Mouse (Mus musculus): ENCODE data around the gene Mtch1.
"Not testable (repeated sequence)": the region's sequence is repeated elsewhere in the genome, so short reads cannot be mapped to it uniquely, and the experiment has no call there.

Mtch1 gene

GRCm38 (mm10) chr17:29332186-29332685 is 15.5 kb downstream of the Mtch1 start:
- no peak for DNase-seq

DNA sequence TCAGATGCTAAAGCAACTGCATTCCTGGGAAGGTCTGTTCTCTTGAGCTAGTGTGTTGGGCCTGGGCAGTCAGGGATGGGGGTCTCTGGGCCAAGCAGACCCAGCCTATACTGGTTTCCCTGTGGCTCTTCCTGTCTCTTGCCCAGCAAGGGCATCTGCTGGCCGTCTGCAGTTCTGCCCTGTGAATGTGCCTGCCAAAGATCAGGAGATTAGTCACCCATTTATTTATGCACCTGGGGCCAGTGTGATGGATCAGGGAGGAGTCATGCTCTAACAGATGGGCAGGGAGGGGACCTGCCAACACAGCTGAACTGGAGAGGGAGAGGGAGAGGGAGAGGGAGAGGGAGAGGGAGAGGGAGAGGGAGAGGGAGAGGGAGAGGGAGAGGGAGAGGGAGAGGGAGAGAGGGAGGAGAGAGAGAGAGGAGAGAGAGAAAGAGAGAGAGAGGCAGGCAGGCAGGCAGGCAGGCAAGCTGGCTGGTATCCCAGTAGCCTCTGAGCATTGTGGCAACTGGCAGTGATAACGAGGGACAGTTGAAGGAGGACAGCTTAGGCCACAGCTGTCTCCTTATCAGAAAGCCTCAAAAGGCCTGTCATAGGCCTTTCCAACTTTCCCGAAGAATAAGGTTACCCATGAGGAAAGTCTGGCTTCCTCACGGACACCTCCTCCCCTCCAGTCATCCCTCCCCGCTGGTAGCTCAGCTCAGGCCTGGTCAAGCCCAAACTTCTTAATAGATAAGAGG is 16.9 kb downstream of the Mtch1 start:
- no peak for DNase-seq

GRCm38 (mm10) chr17:29330221-29330620 is 17.5 kb downstream of the Mtch1 start:
- no peak for DNase-seq

DNA sequence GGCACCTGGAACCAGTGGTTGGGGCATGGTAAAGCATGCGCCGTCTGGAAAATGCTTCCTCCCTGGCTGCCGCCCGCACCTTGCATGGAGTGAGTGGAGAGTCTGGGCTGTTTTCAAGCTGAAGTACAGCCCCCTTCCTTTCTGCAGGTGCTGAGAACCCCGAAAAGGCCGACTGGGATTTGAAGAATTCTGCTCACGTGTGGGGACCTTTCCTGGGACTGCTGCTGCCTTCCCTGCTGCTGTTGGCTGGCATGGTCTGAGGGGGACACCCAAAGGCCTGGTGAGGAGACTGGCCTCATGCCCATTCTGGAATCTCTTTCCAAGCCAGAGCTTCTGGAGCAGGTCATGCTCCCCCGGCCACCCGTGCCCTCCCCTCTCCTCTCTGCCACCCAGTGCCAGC is 20.0 kb downstream of the Mtch1 start:
- no peak for DNase-seq

DNA sequence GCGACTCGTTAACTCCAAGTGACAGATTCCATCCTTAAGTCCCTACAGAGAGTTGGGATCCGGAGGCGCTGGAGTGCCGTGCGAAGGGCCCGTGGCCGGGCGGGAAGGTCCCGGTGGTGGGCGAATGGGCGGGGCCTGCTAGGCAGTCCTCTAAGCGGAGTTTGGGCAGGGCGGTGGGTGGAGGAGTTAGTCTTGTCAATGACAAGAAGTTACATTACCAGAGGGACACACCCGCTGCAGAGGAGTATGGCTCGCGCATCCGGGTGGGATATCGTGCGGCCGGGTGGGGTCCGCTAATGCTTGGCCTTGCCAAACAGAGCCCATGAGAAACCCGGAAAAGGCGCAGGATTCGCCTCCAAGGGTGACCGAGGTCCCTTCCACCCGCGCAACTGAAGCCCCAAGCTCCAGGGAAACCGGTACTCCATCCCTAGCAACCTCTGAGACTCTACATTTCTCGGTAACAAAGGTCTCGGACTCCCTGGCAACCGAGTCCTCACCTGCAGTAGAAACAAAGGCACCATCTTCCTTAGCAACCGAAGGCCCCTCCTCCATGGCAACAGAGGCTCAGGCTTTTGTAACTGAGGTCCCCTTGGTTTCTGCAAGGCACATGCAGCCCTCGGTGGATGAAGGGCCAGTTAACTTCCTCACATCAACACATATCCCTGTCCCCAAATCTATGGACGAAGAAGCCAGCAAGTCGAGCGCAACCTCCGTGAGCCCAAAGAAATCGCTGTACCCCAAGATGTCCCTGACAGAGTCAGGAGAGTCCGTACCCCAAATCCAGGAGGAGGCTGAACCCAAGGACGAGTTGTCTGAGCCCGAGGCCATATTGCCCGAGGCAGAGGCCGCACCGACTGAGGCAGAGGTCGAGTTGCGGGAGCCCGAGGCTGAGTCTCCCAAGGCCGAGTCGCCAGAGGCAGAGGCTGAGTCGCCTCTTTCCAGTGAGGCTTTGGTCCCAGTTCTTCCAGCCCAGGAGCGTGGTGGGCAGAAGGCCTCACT is 20.9 kb downstream of the Mtch1 start:
- peak; percentile 72 for DNase-seq

DNA sequence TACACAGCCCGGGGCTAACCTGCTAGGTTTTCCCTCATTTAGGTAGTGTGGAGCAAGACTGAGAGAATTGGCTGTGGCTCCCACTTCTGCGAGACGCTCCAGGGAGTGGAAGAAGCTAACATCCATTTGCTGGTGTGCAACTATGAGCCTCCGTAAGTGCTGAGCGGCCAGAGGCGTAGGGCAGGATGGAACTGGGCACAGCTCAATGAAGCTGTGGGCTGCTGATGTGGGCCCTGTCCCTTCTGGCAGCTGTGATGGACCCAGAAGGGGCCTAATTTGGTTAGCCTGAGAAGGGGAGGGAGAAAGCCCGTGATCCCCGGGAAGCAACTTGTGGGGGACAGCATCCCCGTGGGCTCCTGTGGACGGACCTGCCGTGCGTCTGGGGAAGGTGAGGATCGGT is 21.9 kb downstream of the Mtch1 start:
- DNase-seq: no peak

DNA sequence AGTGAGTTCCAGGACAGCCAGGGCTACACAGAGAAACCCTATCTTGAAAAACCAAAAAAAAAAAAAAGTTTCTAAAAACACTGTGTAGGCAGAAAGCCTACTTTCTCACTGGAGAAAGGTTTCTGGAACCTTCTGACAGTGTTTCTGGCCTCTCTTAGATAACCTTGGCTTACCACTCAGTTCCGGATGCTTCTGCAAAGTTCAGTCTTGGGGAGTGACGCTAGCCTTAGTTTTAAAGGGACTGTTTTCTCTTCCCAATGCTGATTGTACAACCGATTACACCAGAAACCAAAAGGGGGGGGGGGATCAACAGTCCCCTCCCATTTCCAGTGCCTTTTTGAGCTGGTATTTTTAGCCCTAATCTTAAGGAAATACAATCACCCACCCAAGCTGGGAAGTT is 24.1 kb downstream of the Mtch1 start:
- DNase-seq: no peak

- peak; percentile 81 for DNase-seq
Observed at GRCm38 (mm10) chr17:29322603-29322962, 25.2 kb downstream of the Mtch1 start.

- DNase-seq: no peak
Observed at GRCm38 (mm10) chr17:29321765-29322602, 25.8 kb downstream of the Mtch1 start.

GRCm38 (mm10) chr17:29319881-29320639 is 27.7 kb downstream of the Mtch1 start:
- DNase-seq: no peak

DNA sequence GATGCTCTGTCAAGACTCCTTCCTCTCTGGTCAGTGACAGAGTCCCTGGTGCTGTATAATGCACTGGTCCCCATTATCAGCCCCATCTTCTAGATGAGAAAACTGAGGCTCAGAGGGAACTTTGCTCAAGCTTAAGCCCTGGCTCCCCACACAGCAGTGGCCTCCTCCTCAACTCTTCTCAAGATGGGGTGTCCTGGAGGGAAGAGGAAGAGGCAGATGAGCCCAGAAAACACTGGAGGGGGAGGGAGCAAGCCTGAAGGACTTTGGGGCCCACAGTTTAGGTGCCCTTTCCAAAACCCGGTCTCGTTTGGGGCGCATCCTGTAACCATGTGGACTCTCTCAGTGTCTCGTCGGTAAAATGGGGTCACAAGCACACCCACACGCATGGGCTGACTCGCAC is 28.3 kb downstream of the Mtch1 start:
- DNase-seq: no peak

- no peak for DNase-seq
Observed at GRCm38 (mm10) chr17:29318731-29319250, 28.9 kb downstream of the Mtch1 start.

DNA sequence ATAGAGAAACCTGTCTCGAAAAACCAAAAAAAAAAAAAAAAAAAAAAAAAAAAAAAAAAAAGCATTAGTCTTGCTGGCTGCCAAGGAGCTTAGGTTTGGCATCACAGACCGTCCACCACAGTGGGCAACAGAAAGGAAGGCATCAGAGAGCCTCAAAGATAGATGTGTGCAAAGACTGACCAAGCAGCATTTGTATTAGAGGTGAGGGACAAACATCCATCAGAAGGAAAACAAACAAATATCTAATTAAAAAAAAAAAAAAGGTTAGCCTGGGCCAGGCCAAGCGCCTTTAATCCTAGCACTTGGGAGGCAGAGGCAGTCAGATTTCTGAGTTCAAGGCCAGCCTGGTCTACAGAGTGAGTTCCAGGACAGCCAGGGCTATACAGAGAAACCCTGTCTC is 30.4 kb downstream of the Mtch1 start, which contains the start of gene Pi16:
Gene Pi16, plus strand, starts transcription at position 301 of the 400 bp plus-strand sequence.
- not testable (repeated sequence) for DNase-seq

GRCm38 (mm10) chr17:29316891-29317290 is 30.8 kb downstream of the Mtch1 start:
- DNase-seq: no peak

DNA sequence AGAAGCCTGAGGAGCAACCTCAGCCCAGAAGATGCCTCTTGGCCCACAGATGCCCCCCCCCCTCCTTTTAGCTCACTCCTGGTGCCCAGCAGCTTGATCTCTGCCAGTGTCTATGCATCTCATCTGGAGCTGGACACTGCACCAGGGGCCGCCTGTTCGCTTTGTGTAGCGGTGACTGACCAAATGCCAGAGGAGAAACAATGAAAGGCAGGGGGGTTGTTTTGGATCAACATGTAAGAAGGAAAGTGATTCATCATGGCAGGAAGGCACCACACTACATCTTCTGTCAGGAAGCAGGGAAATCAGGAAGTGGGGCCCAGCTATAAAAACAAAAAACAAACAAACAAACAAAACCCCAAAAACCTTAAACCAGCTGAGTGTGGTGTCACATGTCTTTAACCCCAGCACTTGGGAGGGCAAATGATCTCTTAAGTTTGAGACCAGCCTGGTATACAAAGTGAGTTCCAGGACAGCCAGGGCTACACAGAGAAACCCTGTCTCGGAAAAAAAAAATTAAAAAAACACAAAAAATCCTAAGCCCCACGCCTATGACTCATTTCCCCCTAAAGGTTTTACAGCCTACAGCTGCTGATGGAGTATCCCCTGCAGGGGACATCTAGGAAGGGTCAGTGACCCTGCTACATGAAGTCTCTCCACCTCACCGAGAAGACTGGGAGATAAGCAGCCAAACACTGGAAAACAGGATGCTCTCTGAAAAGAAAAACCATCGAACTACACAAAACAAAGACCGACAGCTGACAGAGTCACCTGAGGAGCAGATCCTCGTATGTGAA is 31.9 kb downstream of the Mtch1 start:
- DNase-seq: no peak

DNA sequence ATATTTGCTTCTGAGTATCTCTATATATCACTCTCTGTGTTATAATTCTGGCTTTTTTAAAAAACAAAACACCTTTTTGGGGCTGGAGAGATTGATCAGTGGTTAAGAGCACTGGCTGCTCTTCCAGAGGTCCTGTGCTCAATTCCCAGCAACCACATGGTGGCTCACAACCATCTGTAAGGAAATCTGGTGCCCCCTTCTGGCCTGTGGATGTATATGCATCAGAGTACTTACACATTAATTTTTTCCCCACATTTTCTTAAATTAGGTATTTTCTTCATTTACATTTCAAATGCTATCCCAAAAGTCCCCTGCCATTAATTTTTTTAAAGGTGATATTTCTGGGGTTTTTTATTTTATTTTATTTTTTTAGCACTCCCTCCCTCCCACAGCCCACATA is 34.4 kb downstream of the Mtch1 start:
- no peak for DNase-seq

GRCm38 (mm10) chr17:29312082-29312481 is 35.7 kb downstream of the Mtch1 start:
- DNase-seq: no peak

DNA sequence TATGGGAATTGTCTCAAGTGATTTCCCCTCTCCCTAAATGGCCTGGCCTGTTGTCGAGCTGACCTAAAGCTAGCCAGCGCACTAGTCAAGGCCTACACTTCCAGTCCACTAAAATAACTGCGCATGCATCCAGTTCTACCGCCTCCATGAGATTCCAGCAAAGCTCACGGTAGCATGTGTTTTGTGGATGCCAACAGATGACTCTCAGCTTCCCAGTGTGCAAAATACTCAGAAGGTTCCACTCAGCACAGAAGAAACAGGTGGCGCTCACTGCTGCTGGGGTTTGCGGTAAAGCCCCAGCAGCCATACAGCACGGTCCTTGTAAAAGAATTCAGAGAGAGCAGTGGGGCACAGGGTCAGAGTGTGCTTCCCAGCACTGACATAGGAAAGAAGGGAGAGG is 36.1 kb downstream of the Mtch1 start:
- DNase-seq: no peak

DNA sequence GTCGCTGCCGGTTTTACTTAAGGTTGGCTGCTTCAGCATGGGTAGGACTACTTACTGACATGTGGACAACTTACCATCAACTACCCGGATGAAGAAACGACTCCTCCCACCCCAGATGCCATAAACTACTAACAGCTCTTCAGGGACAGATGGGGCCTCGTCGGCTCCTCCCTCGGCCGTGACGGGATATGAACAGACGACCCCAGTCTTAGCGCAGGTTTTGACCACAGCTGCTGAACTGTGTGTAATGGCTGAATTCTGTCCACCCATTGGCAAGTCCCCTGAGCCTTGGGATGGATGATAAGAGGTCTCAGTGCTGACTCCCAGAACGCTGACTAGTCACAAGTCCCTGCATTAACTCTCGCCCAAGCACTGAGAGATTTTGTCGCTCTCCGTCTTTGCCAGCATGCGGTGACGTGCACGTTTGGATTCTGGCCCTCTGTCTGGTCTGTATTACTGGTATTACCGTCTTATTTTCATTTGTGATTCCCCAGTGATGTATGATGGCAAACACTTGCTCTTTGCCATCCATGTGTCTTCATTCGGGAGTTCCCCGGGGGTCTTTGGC is 37.6 kb downstream of the Mtch1 start:
- peak; percentile 41 for DNase-seq

DNA sequence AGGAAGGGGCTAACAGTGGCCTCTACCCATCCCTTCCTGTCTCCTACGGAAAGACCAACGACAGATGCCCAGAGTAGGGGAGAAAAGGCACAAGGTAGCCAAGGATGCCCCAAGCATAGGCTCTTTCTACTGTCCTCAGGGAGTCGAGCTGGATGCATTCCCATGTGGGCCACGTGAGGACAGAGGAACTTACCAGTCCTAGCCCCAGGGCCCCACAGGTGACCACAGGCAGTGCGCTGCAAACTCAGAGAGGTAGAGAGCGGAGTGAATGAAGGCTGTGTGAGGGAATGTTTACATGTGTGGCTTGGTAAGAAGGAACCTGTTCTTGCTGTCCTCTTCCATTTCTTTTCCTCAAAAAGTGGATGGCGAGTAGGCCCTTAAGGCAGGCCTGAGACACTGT is 41.9 kb downstream of the Mtch1 start:
- DNase-seq: no peak

Measured in lung, postnatal 10 days (tissue).